Mouse (Mus musculus): Measurements from ENCODE around the gene AA986860.

DNA sequence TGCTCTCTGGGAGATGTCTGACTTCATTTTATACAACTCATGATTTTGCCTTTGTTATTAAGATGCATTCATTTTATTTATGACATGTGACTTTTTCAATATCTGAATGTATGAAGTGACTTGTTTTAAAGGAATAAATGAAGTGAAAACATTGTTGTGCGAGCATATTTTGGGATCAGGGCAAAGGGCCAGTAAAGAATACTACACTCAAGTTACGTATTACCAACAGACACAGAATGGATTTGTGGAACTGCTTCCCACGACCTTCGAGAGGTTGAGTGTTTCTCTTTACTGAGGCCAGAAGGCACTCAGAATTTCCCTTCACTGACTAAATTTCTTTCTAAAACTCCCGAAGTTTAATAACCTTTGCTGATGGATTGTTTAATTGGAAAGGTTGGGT, 7.6 kb upstream of the AA986860 start:
- TF ChIP-seq CTCF (conservative IDR thresholded peaks at IDR 0.05; ENCODE audit: low read length) = no peak
- TF ChIP-seq NANOG (IDR thresholded peaks at IDR 0.05; ENCODE audit: borderline replicate concordance, low read length) = no peak
- no peak for TF ChIP-seq POU5F1 (IDR thresholded peaks at IDR 0.05; ENCODE audit: borderline replicate concordance, low read length)

All from E14TG2a.4 (cell line).